Mouse (Mus musculus) hindbrain, embryonic 13.5 days (tissue): ENCODE data around the gene Klhl21. TPM values are rescaled to one million over a fixed set of nuclear protein-coding genes. Genes with fewer than 3 reads are reported as not detected.

Source experiments
- polyA plus RNA-seq: library from polyadenylated mRNA; unstranded; fragments of >200 nt; fragmentation: Nextera tagmentation; extraction: Ambion mirVana; gene quantifications from 2 replicates; pipeline ENCODE4 v1.2.1, GENCODE M21; 2015

Klhl21 gene
- polyA plus RNA-seq, 1 experiment from 2014 or later = 3.7 TPM

Other genes with a start within 250 kb of the Klhl21 start
- 159 and 162 TPM in 2 replicates for gene Camta1, start 146.9 kb upstream of the Klhl21 start, polyA plus RNA-seq
- gene Dnajc11, start 75.1 kb upstream of the Klhl21 start, polyA plus RNA-seq = 84.3 and 86.5 TPM in 2 replicates
- gene Thap3, start 19.8 kb upstream of the Klhl21 start, polyA plus RNA-seq = 35.9 and 36.7 TPM in 2 replicates
- 18.4 and 20.0 TPM in 2 replicates for gene Phf13, start 12.5 kb upstream of the Klhl21 start, polyA plus RNA-seq
- gene Zbtb48, start 18.9 kb downstream of the Klhl21 start, polyA plus RNA-seq = 17.1 and 19.6 TPM in 2 replicates
- gene Tas1r1, start 29.8 kb downstream of the Klhl21 start, polyA plus RNA-seq = 1.5 and 1.6 TPM in 2 replicates
- 23.3 and 25.8 TPM in 2 replicates for gene Nol9, start 30.5 kb downstream of the Klhl21 start, polyA plus RNA-seq
- gene Plekhg5, start 63.7 kb downstream of the Klhl21 start, polyA plus RNA-seq = 10.2 and 10.9 TPM in 2 replicates
- gene Tnfrsf25, start 107.1 kb downstream of the Klhl21 start, polyA plus RNA-seq = 1.00 and 1.3 TPM in 2 replicates
- 0.09 and 0.22 TPM in 2 replicates for gene Espn, start 143.6 kb downstream of the Klhl21 start, polyA plus RNA-seq
- gene Hes2, start 150.1 kb downstream of the Klhl21 start, polyA plus RNA-seq = 0.34 and 1.8 TPM in 2 replicates
- gene Acot7, start 169.3 kb downstream of the Klhl21 start, polyA plus RNA-seq = 269 and 299 TPM in 2 replicates